ENCODE assay signal across 9 mouse cellular contexts in genomic region chr9:29650679-29651078, GRCm38 (mm10).
DNase-seq lines count a peak whose midpoint lies in the region; ATAC-seq and TF ChIP-seq lines count a peak whose summit lies in the region.
"Had no signal": no experiment of that assay in that cellular context is flagged by ENCODE, and none has a peak within 500 bp of the region (broad histone marks: within the 10 kb centered on the region; RNA-seq: fewer than 3 reads in every experiment).

No protein-coding gene starts in this region.

- TF ChIP-seq CTCF in kidney, adult 2 months (conservative IDR thresholded peaks at IDR 0.05; ENCODE audit: insufficient read depth, insufficient read length, low read depth, low read length), result peak; percentile 73
- peak; percentile 42; the same call in 1 of the 2 replicates for TF ChIP-seq CTCF in G1E (IDR thresholded peaks at IDR 0.05; ENCODE audit: low read depth, low read length)

- no peaks in the 10 kb centered on the region for H3K27me3 ChIP-seq in kidney, adult 2 months (replicated peaks; ENCODE audit: control insufficient read depth, insufficient read depth, low read length)
- no peaks in the 10 kb centered on the region for H3K27me3 ChIP-seq in G1E (ENCODE audit: insufficient read depth, low read length)
- H3K27me3 ChIP-seq in midbrain, embryonic 16.5 days (ENCODE audit: control insufficient read depth, insufficient read depth, low read depth, low read length), result no peaks in the 10 kb centered on the region
- H3K27me3 ChIP-seq: stomach, embryonic 15.5 days had no signal

- H3K36me3 ChIP-seq in kidney, adult 2 months (ENCODE audit: control insufficient read depth, insufficient read depth, low read length), result no peaks in the 10 kb centered on the region
- H3K36me3 ChIP-seq in G1E (replicated peaks), result no peaks in the 10 kb centered on the region
- H3K36me3 ChIP-seq in midbrain, embryonic 16.5 days (ENCODE audit: control insufficient read depth, insufficient read depth, low read length), result no peaks in the 10 kb centered on the region
- H3K36me3 ChIP-seq: stomach, embryonic 15.5 days had no signal

- no peaks in the 10 kb centered on the region for H3K4me1 ChIP-seq in kidney, adult 2 months (ENCODE audit: control insufficient read depth, insufficient read depth, low read length)
- H3K4me1 ChIP-seq in G1E (ENCODE audit: insufficient read depth, low read depth, low read length), result no peaks in the 10 kb centered on the region
- H3K4me1 ChIP-seq in midbrain, embryonic 16.5 days (ENCODE audit: control insufficient read depth, insufficient read depth, low read length), result peaks cover 14% of the 10 kb centered on the region
- H3K4me1 ChIP-seq: stomach, embryonic 15.5 days had no signal

- no peak overlapping the region for H3K4me3 ChIP-seq in kidney, adult 2 months (ENCODE audit: insufficient read depth, low read depth, low read length)
- H3K4me3 ChIP-seq in G1E (ENCODE audit: low read depth, low read length), result no peak overlapping the region
- no peak overlapping the region for H3K4me3 ChIP-seq in midbrain, embryonic 16.5 days (ENCODE audit: low read depth, low read length)
- H3K4me3 ChIP-seq: stomach, embryonic 15.5 days had no signal

- peaks cover 46% of the 10 kb centered on the region for H3K9me3 ChIP-seq in G1E (replicated peaks)
- H3K9me3 ChIP-seq in midbrain, embryonic 16.5 days (replicated peaks; ENCODE audit: control insufficient read depth, low read length, poor library complexity, severe bottlenecking), result no peaks in the 10 kb centered on the region
- H3K9me3 ChIP-seq: stomach, embryonic 15.5 days had no signal

- no peak overlapping the region for H3K27ac ChIP-seq in kidney, adult 2 months (ENCODE audit: insufficient read depth, low read depth, low read length)
- peak overlapping the region; percentile 17; the same call in 1 of the 2 replicates for H3K27ac ChIP-seq in midbrain, embryonic 16.5 days (ENCODE audit: low read length)
- H3K27ac ChIP-seq: stomach, embryonic 15.5 days had no signal

- no peak overlapping the region for H3K4me2 ChIP-seq in midbrain, embryonic 16.5 days (ENCODE audit: low read length)
- H3K4me2 ChIP-seq: stomach, embryonic 15.5 days had no signal

- ATAC-seq in G1E (ENCODE audit: extremely low read depth, insufficient number of reproducible peaks, low FRiP score, poor library complexity, severe bottlenecking), result no peak
- ATAC-seq in granulocyte monocyte progenitor cell, adult 5-6 weeks (replicated peaks; ENCODE audit: poor library complexity, severe bottlenecking), result peak; percentile 69
- 0 out of 2 replicates have a peak, but pooled peaks have one; percentile 15 for ATAC-seq in midbrain, embryonic 16.5 days

- TF ChIP-seq POLR2A in kidney, adult 2 months (IDR thresholded peaks at IDR 0.05; ENCODE audit: low read depth, low read length), result no peak

- 15% methylated on average over 4 of the region's 4 CpGs for WGBS in kidney, adult 2 months
- WGBS in midbrain, embryonic 16.5 days, result 31% methylated on average over 4 of the region's 4 CpGs

- DNase-seq in kidney, adult 2 months, result peak; percentile 13
- no peak for DNase-seq in kidney, adult 11 months
- DNase-seq in G1E (ENCODE audit: low spot score), result no peak
- DNase-seq in cerebellum, postnatal 10 days, result peak; percentile 58 to 74
- peak; percentile 27 for DNase-seq in layer of hippocampus, adult 9-11 months
- DNase-seq in Muller cell, postnatal 12 days (ENCODE audit: inconsistent ontology term), result no peak

- no peak overlapping the region for H3K9ac ChIP-seq in midbrain, embryonic 16.5 days (ENCODE audit: low read depth, low read length)
- H3K9ac ChIP-seq: stomach, embryonic 15.5 days had no signal

Comparison
In these comparisons a context has a peak if more than half of its experiments do, and no peak if none do; other contexts are left out.
1. DNase-seq: peak in kidney, adult 2 months (single experiment), cerebellum, postnatal 10 days (2 of 2) and layer of hippocampus, adult 9-11 months (single experiment); none in kidney, adult 11 months (single experiment), G1E (single experiment) and Muller cell, postnatal 12 days (single experiment).